Mouse (Mus musculus) CH12.LX (cell line): Measurements from ENCODE around the gene Prkag1. TPM values are rescaled to one million over a fixed set of nuclear protein-coding genes. Genes with fewer than 3 reads are reported as not detected.

ENCODE experiments used
- DNase-seq: peaks from one replicate; pipeline ENCODE4 v3.0.0-alpha.2; 2013; ENCODE audit errors: extremely low read depth
- H3K27ac ChIP-seq: 2 replicates; pipeline ENCODE4 v1.5.1; 2012; ENCODE audit warnings: low read depth, mild to moderate bottlenecking, control low read depth, moderate library complexity; ENCODE audit not compliant: insufficient read depth
- H3K27me3 ChIP-seq: replicated peaks from 2 replicates; pipeline ENCODE3; 2012; ENCODE audit warnings: inconsistent platforms
- H3K36me3 ChIP-seq, 2 experiments: replicated peaks in 1 of 2; 2 replicates each; pipeline versions ENCODE3 to v1.6.1; 2012; ENCODE audit warnings: inconsistent platforms in 1 of 2, low read length in 1 of 2, mild to moderate bottlenecking in 1 of 2, mixed read lengths in 1 of 2, moderate library complexity in 1 of 2; ENCODE audit not compliant: control insufficient read depth in 1 of 2, insufficient read depth in 1 of 2
- H3K4me1 ChIP-seq, 2 experiments: 2 replicates each; pipeline ENCODE4 v1.6.1; 2012; ENCODE audit warnings: inconsistent platforms in 1 of 2, moderate library complexity in 1 of 2; ENCODE audit not compliant: insufficient read depth in 2 of 2, control insufficient read depth in 1 of 2
- H3K4me2 ChIP-seq: 2 replicates; pipeline ENCODE4 v1.6.1; 2012; ENCODE audit warnings: low read depth, mild to moderate bottlenecking, control low read depth; ENCODE audit not compliant: poor library complexity, insufficient read depth, severe bottlenecking
- H3K4me3 ChIP-seq, 3 experiments: fragments of 150-350 bp in 1 of 3; sonication (generic) in 1 of 3; replicated peaks in 1 of 3; 2 replicates each; pipeline versions ENCODE3 to v1.5.1; 2011 to 2012; ENCODE audit warnings: low read depth in 2 of 3, low read length in 2 of 3, mild to moderate bottlenecking in 2 of 3, moderate library complexity in 2 of 3, control low read depth in 1 of 3, improper control_type of control experiment in 1 of 3, inconsistent platforms in 1 of 3, mixed read lengths in 1 of 3; ENCODE audit not compliant: poor library complexity in 1 of 3
- H3K79me2 ChIP-seq: replicated peaks from 2 replicates; pipeline ENCODE4 v1.6.1; 2012; ENCODE audit warnings: mild to moderate bottlenecking, moderate library complexity; ENCODE audit not compliant: control insufficient read depth, poor library complexity, insufficient read depth, severe bottlenecking; ENCODE audit errors: extremely low read depth
- H3K9ac ChIP-seq: 2 replicates; pipeline ENCODE4 v1.6.1; 2012; ENCODE audit warnings: low read depth, mild to moderate bottlenecking, control low read depth, moderate library complexity; ENCODE audit not compliant: insufficient read depth
- H3K9me3 ChIP-seq: replicated peaks from 2 replicates; pipeline ENCODE3; 2012; ENCODE audit warnings: low read length, inconsistent platforms, mixed read lengths
- BHLHE40 ChIP-seq: IDR thresholded peaks from 2 replicates; pipeline ENCODE4 v1.6.1; 2011; ENCODE audit warnings: mild to moderate bottlenecking, low read depth, low read length, improper control_type of control experiment
- CHD1 ChIP-seq: IDR thresholded peaks from 2 replicates; pipeline ENCODE4 v1.6.1; 2012; ENCODE audit warnings: low read depth, low read length, improper control_type of control experiment, inconsistent platforms
- CHD2 ChIP-seq: IDR thresholded peaks from 2 replicates; pipeline ENCODE4 v1.6.1; 2011; ENCODE audit warnings: low read length, improper control_type of control experiment
- E2F4 ChIP-seq: IDR thresholded peaks from 2 replicates; pipeline ENCODE4 v1.6.1; 2011; ENCODE audit warnings: low read depth, low read length, improper control_type of control experiment; ENCODE audit not compliant: insufficient replicate concordance
- EP300 ChIP-seq: IDR thresholded peaks from 2 replicates; pipeline ENCODE4 v1.6.1; 2011; ENCODE audit warnings: low read length, improper control_type of control experiment
- HCFC1 ChIP-seq: IDR thresholded peaks from 2 replicates; pipeline ENCODE4 v1.6.1; 2012; ENCODE audit warnings: low read depth, mild to moderate bottlenecking, inconsistent platforms, low read length, improper control_type of control experiment
- IRF4 ChIP-seq: IDR thresholded peaks from 2 replicates; pipeline ENCODE4 v1.6.1; 2014; ENCODE audit warnings: low read depth, mild to moderate bottlenecking, inconsistent platforms, low read length, improper control_type of control experiment
- MAFK ChIP-seq: IDR thresholded peaks from 2 replicates; pipeline ENCODE4 v1.6.1; 2011; ENCODE audit warnings: low read length, improper control_type of control experiment; ENCODE audit not compliant: insufficient replicate concordance
- MXI1 ChIP-seq: IDR thresholded peaks from 2 replicates; pipeline ENCODE4 v1.6.1; 2011; ENCODE audit warnings: mild to moderate bottlenecking, low read depth, low read length, improper control_type of control experiment
- MYC ChIP-seq: IDR thresholded peaks from 2 replicates; pipeline ENCODE4 v1.6.1; 2011; ENCODE audit warnings: low read depth, mild to moderate bottlenecking, improper control_type of control experiment, low read length
- NELFE ChIP-seq: IDR thresholded peaks from 2 replicates; pipeline ENCODE4 v1.6.1; 2011; ENCODE audit warnings: low read depth, low read length, improper control_type of control experiment
- PAX5 ChIP-seq: IDR thresholded peaks from 2 replicates; pipeline ENCODE4 v1.6.1; 2012; ENCODE audit warnings: low read length, inconsistent platforms, mixed read lengths
- POLR2A ChIP-seq: IDR thresholded peaks from 2 replicates; pipeline ENCODE4 v1.6.1; 2011; ENCODE audit warnings: low read depth, mild to moderate bottlenecking, improper control_type of control experiment, low read length
- POLR2AphosphoS2 ChIP-seq: IDR thresholded peaks from 2 replicates; pipeline ENCODE4 v1.6.1; 2011; ENCODE audit warnings: low read depth, low read length, improper control_type of control experiment
- SMC3 ChIP-seq: IDR thresholded peaks from 2 replicates; pipeline ENCODE4 v1.6.1; 2011; ENCODE audit warnings: low read depth, low read length, improper control_type of control experiment
- TBP ChIP-seq: conservative IDR thresholded peaks from 2 replicates; pipeline ENCODE4 v1.6.1; 2011; ENCODE audit warnings: low read depth, low read length, improper control_type of control experiment
- TCF12 ChIP-seq: IDR thresholded peaks from 2 replicates; pipeline ENCODE4 v1.6.1; 2014; ENCODE audit warnings: low read depth, mild to moderate bottlenecking, inconsistent platforms, low read length, improper control_type of control experiment
- USF2 ChIP-seq: conservative IDR thresholded peaks from 2 replicates; pipeline ENCODE4 v1.6.1; 2011; ENCODE audit warnings: low read depth, low read length, improper control_type of control experiment
- ZNF384 ChIP-seq: IDR thresholded peaks from 2 replicates; pipeline ENCODE4 v1.6.1; 2012; ENCODE audit warnings: low read depth, low read length, improper control_type of control experiment, inconsistent platforms
- dilution Hi-C: fragments of 300-500 bp; cut with MboI; formaldehyde crosslinking; loops from 2 replicates; pipeline ENCODE4 v1.14.3; 2020; ENCODE audit warnings: low sequenced_read_pairs; ENCODE audit not compliant: extremely low pct_unique_long_range_greater_than_20kb, extremely low pct_ligation_motif_present
- in situ Hi-C: fragments of 300-500 bp; cut with MboI; formaldehyde crosslinking; loops from 3 replicates; pipeline ENCODE4 v1.14.3; 2019; ENCODE audit warnings: low sequenced_read_pairs, low pct_ligation_motif_present, low pct_unique_long_range_greater_than_20kb, mixed read lengths
- polyA plus RNA-seq: library from polyadenylated mRNA; unstranded; fragments of >175 nt; gene quantifications from 2 replicates; pipeline ENCODE4 v1.2.1, GENCODE M21; 2012; ENCODE audit warnings: low read depth; ENCODE audit not compliant: insufficient read length
- total RNA-seq, 2 experiments: library from RNA; depleted of rRNA; stranded (reverse); fragments of 300-350 nt in 1 of 2; fragments of >200 nt in 1 of 2; gene quantifications; 2 replicates each; pipeline ENCODE4 v1.2.3; 2012 to 2014

Gene Prkag1
- total and polyA plus RNA-seq, 3 experiments: 49.4 to 87.5 (median 66.1) TPM

DNA sequence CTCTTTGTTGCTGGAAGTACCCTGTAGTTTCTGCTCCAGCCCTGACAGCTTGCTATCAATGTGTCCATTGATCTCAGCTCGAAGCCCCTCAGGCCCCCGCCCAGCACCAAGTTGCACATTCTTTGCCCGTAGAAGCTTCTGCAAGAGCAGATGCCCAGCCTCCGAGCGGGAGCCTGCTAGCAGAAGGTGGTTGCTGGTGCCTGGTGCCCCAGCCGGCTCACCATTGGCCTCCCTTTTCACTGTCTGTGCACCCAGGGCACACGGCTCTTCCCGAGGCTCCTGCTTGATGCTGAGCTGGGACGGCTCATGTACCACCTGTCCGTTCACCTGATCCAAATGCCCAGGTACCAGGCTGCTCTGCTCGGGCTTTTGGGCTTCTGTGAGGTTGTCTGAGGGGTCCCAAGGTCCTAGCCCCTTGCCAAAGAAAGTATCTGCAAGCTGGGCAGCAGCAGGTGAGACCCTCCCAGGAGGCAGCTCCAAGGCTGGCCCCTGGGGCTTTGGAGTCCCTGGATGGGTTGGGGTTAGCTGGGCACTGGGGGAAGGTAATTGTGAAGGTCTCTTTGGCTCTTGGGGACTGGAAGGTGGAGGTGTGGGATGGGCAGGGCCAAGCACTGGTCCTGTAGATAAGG, 12.4 kb upstream of the Prkag1 start:
- no peak overlapping the region for H3K4me2 ChIP-seq
- H3K4me3 ChIP-seq: no peak overlapping the region
- H3K36me3 ChIP-seq: peaks cover 96 to 100% of the 10 kb centered on the region in 2 experiments
- peaks cover 5% of the 10 kb centered on the region; the same call in 1 of the 2 replicates for H3K79me2 ChIP-seq
- H3K4me1 ChIP-seq: no peaks in the 10 kb centered on the region
- in situ Hi-C loops: no loop called here
- H3K27ac ChIP-seq: no peak overlapping the region
- TF ChIP-seq HCFC1 (no peak), POLR2AphosphoS2 (no peak)
- TF ChIP-seq, all 38 proteins: peak for 0
- no peak for DNase-seq
- dilution Hi-C loops: no loop called here
- Histone ChIP-seq H3K9me3 (no peaks in the 10 kb centered on the region), H3K27me3 (no peaks in the 10 kb centered on the region), H3K9ac (no peak overlapping the region)

DNA sequence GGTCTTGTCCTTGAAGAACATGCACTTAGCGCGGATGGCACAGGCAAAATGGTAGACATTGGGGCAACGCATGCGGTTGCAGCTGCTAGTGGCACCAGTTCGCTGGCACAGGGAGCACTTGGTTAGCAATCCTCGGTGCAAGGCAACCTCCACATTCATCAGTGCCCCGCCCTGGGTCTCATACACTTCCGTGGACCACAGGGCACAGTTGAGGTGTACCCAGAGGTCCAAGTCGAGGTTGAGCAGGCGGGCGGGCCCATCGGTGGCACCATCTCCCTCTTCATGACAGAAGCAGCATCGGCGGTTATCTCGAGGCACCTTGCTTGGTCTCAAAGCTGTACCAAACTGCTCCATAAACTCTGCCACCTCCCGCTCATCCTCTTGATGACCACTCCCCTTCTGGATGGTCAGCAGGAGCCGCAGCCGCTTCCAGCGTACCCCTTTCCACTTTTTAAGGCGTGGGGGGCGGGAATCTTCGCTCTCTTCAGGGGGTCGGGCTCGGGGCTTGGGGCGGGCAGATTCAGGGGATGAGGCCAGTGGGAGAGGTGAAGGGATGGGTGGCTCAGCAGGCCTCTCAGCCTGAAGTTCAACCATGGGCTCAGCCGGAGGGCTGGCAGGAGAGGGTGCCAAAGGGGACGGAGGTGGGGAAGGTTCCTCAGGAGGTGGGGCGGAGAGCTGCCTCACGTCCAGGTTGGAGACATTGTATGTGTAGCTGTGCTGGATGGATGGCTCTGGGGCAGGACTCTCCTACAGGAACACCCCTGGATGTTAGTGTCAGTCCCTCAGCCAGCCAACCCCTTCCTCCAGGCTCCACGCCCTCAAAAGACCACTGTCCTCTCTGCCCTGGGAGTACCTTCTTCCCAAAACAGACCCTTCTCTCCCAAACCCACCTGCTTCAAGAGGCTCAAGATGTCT, 8.6 kb upstream of the Prkag1 start:
- Histone ChIP-seq H3K9me3 (no peaks in the 10 kb centered on the region), H3K4me1 (no peaks in the 10 kb centered on the region), H3K4me3 (no peak overlapping the region), H3K4me2 (no peak overlapping the region), H3K27ac (no peak overlapping the region), H3K27me3 (no peaks in the 10 kb centered on the region), H3K79me2 (no peaks in the 10 kb centered on the region), H3K36me3 (peaks cover 92 to 100% of the 10 kb centered on the region in 2 experiments), H3K9ac (no peak overlapping the region)
- no peak for TF ChIP-seq NELFE
- no peak for TF ChIP-seq ZNF384
- TF ChIP-seq TCF12: no peak
- in situ Hi-C loops: no loop called here
- dilution Hi-C loops: no loop called here
- DNase-seq: no peak

DNA sequence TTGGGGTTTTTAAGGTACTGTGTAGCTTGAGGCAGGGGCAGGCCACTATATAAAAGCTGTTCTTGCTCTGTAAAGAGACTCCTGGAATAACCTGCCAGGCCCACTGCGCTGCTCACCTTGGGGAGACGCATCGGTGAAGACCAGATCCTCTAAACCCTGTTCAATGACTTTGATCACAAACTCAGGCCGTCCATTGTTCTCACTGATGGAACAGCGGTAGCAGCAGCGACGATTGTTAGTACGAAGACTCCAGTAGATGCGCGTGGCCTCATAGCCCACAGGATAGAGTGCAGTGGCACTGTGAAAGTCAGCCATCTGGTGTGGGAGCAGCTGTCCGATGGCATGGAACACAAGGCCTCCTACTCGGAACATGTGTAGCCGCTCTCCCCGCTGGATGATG, 7.8 kb upstream of the Prkag1 start:
- H3K4me3 ChIP-seq: no peak overlapping the region
- no peak overlapping the region for H3K4me2 ChIP-seq
- in situ Hi-C loops (no loop called here), dilution Hi-C loops (no loop called here)
- H3K4me1 ChIP-seq: no peaks in the 10 kb centered on the region
- no peak for TF ChIP-seq BHLHE40
- TF ChIP-seq IRF4: no peak
- no peak for TF ChIP-seq PAX5
- no peak for TF ChIP-seq E2F4
- TF ChIP-seq HCFC1: no peak
- TF ChIP-seq CHD1: no peak
- TF ChIP-seq USF2: no peak
- TF ChIP-seq MYC: no peak
- no peak for TF ChIP-seq TBP
- TF ChIP-seq POLR2A: no peak
- no peak for TF ChIP-seq MAFK
- TF ChIP-seq SMC3: no peak
- no peak for TF ChIP-seq CHD2
- TF ChIP-seq MXI1: no peak
- no peak for TF ChIP-seq EP300
- no peaks in the 10 kb centered on the region for H3K79me2 ChIP-seq
- no peak overlapping the region for H3K9ac ChIP-seq
- H3K36me3 ChIP-seq: peaks cover 92 to 100% of the 10 kb centered on the region in 2 experiments
- no peaks in the 10 kb centered on the region for H3K9me3 ChIP-seq
- H3K27ac ChIP-seq: no peak overlapping the region
- H3K27me3 ChIP-seq: no peaks in the 10 kb centered on the region
- DNase-seq: no peak
